Mouse (Mus musculus) hindbrain, postnatal 0 days (tissue): ENCODE data around the gene Naa11. TPM values are rescaled to one million over a fixed set of nuclear protein-coding genes. Genes with fewer than 3 reads are reported as not detected.

Experiments
- ATAC-seq: fragments of 200-750 bp; cut with Nextera tagmentation; 2 replicates; pipeline ENCODE4 v1.8.0; 2017; ENCODE audit warnings: mild to moderate bottlenecking, moderate TSS enrichment, moderate library complexity
- DNase-seq: peaks from one replicate; pipeline ENCODE4 v3.0.0-alpha.2; 2015; ENCODE audit warnings: low spot score
- H3K27ac ChIP-seq: fragments of 300-500 bp; sonication (generic); 2 replicates; pipeline ENCODE4 v1.5.1; 2014; ENCODE audit warnings: mild to moderate bottlenecking
- H3K27me3 ChIP-seq: fragments of 300-500 bp; sonication (generic); 2 replicates; pipeline ENCODE4 v1.6.1; 2014; ENCODE audit warnings: low read length, mixed read lengths; ENCODE audit not compliant: insufficient read depth
- H3K36me3 ChIP-seq: fragments of 300-500 bp; sonication (generic); 2 replicates; pipeline ENCODE4 v1.6.1; 2014; ENCODE audit warnings: low read length, mixed read lengths; ENCODE audit not compliant: insufficient read depth
- H3K4me1 ChIP-seq: fragments of 300-500 bp; sonication (generic); 2 replicates; pipeline ENCODE4 v1.6.1; 2014; ENCODE audit warnings: antibody characterized with exemption, low read length, mixed read lengths; ENCODE audit not compliant: insufficient read depth
- H3K4me2 ChIP-seq: fragments of 300-500 bp; sonication (generic); 2 replicates; pipeline ENCODE4 v1.6.1; 2014; ENCODE audit warnings: low read depth, mild to moderate bottlenecking, low read length, moderate library complexity, mixed read lengths
- H3K4me3 ChIP-seq: fragments of 300-500 bp; sonication (generic); 2 replicates; pipeline ENCODE4 v1.5.1; 2014; ENCODE audit warnings: low read length
- H3K9ac ChIP-seq: fragments of 300-500 bp; sonication (generic); replicated peaks from 2 replicates; pipeline ENCODE4 v1.6.1; 2014; ENCODE audit warnings: mild to moderate bottlenecking, low read length, moderate library complexity, mixed read lengths
- H3K9me3 ChIP-seq: fragments of 300-500 bp; sonication (generic); 2 replicates; pipeline ENCODE4 v1.6.1; 2016; ENCODE audit warnings: low read length, mixed read lengths
- CTCF ChIP-seq: IDR thresholded peaks from 2 replicates; pipeline ENCODE4 v1.5.1; 2016; ENCODE audit warnings: antibody characterized with exemption, control low read depth, low read depth
- WGBS: fragments of 180-500 bp; shearing (Covaris S2); extraction: QIAGEN DNeasy Blood & Tissue Kit; methylation state at CpG from one replicate; pipeline ENCODE4 v1.1.7; 2014; 5-methylcytosine and 5-hydroxymethylcytosine counted together
- polyA plus RNA-seq: library from polyadenylated mRNA; unstranded; fragments of >200 nt; fragmentation: Nextera tagmentation; extraction: Ambion mirVana; gene quantifications from 2 replicates; pipeline ENCODE4 v1.2.1, GENCODE M21; 2015
- total RNA-seq: library from RNA; depleted of rRNA; stranded (reverse); fragments of >200 nt; gene quantifications from 2 replicates; pipeline ENCODE4 v1.2.3, GENCODE M21; 2014

The Naa11 gene
- total and polyA plus RNA-seq, 2 experiments from 2014 or later, result 0.05 TPM; not detected in 1

DNA sequence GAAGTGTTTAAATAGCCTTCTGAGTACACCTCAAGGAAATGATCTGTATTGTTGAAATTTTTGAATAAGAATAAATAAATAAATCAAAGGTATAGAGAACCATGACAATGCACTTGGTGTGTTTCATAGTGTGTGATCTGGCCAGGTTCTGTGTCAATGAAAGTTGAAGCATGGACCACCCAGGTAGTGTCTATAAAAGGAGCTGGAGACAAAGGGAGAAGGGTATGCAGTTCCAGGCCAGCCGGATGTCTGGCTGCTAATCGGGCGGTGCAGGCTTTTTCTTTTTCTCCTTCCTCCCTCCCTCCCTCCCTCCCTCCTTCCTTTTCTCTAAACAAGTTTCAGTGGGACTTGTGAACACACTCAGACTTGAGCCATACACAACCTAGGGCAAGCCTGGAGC lies 12.2 kb downstream of the Naa11 start:
- WGBS, result 28% methylated on average over 3 of the region's 3 CpGs
- Histone ChIP-seq H3K27ac (no peak overlapping the region), H3K4me2 (no peak overlapping the region), H3K9me3 (no peaks in the 10 kb centered on the region), H3K27me3 (no peaks in the 10 kb centered on the region), H3K4me1 (no peaks in the 10 kb centered on the region), H3K36me3 (no peaks in the 10 kb centered on the region), H3K9ac (no peak overlapping the region), H3K4me3 (no peak overlapping the region)
- ATAC-seq (no peak), DNase-seq (no peak)
- TF ChIP-seq CTCF, result no peak

DNA sequence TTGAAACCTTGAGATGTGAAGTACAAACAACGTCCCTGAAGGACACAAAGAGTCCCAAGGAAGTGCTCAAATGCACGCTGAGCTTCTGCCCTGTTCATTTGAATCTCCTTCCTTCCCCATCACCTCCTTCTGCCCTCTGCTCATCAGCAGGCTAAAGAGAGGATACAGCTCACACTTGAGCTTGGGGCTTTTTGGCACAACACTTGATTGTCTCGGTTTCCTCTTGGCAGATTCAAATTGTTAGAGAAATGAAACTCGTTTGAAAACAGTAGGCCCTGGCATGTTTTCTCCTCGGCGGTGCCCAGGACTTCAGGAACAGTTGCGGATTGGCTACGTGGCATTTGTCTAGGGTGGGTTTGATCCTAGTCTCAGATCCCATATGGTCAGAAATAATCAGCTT lies 27.4 kb downstream of the Naa11 start:
- no peaks in the 10 kb centered on the region for H3K4me1 ChIP-seq
- WGBS, result 43% methylated on average over 8 of the region's 8 CpGs
- no peak overlapping the region for H3K4me2 ChIP-seq
- no peak for TF ChIP-seq CTCF
- no peak overlapping the region for H3K9ac ChIP-seq
- ATAC-seq (no peak), DNase-seq (peak; percentile 66)
- H3K4me3 ChIP-seq, result no peak overlapping the region
- H3K27ac ChIP-seq, result no peak overlapping the region
- H3K36me3 ChIP-seq, result no peaks in the 10 kb centered on the region
- H3K27me3 ChIP-seq, result no peaks in the 10 kb centered on the region
- H3K9me3 ChIP-seq, result no peaks in the 10 kb centered on the region

DNA sequence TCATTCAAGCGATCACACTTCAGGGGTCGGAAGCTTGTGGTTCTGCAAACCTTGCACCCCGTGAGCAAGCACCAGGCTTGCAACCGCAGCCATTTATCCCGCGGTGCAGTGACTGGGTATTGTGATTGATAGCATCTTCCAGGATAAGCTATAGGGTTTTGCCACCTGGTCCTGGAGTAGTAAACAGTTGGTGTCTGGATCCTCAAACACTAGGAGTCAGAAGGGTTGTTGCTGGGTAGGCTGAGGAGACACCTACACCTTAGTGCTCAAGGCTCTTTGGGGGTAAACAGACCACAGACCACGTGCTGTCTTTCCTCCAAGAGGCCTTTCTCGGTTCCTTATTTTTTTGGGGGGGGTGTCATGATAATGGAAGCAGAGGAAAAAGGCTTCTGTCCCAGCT lies 27.9 kb downstream of the Naa11 start:
- Histone ChIP-seq H3K27me3 (no peaks in the 10 kb centered on the region), H3K4me1 (no peaks in the 10 kb centered on the region), H3K4me2 (no peak overlapping the region), H3K9me3 (no peaks in the 10 kb centered on the region), H3K9ac (no peak overlapping the region), H3K27ac (no peak overlapping the region), H3K4me3 (no peak overlapping the region), H3K36me3 (no peaks in the 10 kb centered on the region)
- TF ChIP-seq CTCF, result no peak
- DNase-seq, result no peak
- ATAC-seq, result no peak
- 61% methylated on average over 8 of the region's 8 CpGs for WGBS

DNA sequence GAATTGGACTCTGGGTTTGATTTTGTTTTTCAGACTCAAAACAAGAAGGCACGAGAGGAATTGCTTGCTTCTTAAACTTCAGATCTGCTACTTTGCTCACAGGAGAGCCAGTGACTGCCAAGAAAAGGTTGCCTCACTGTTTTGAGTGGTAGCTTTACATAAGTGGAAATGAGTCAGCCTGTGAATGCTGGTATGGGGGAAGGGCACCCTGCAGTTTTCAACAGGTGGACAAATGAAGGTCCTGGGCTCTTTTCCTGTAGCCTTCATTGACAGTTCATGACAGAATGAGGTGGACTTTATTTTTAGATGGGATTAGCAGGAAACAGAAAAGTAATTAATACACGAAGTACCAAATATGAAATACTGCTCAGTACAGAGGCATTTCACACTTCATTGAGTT lies 29.6 kb downstream of the Naa11 start:
- no peaks in the 10 kb centered on the region for H3K27me3 ChIP-seq
- no peaks in the 10 kb centered on the region for H3K36me3 ChIP-seq
- 49% methylated on average over 2 of the region's 2 CpGs for WGBS
- ATAC-seq, result no peak
- H3K27ac ChIP-seq, result no peak overlapping the region
- no peak overlapping the region for H3K9ac ChIP-seq
- H3K4me3 ChIP-seq, result no peak overlapping the region
- H3K9me3 ChIP-seq, result no peaks in the 10 kb centered on the region
- peak; percentile 14 for DNase-seq
- no peaks in the 10 kb centered on the region for H3K4me1 ChIP-seq
- TF ChIP-seq CTCF, result no peak
- H3K4me2 ChIP-seq, result no peak overlapping the region

DNA sequence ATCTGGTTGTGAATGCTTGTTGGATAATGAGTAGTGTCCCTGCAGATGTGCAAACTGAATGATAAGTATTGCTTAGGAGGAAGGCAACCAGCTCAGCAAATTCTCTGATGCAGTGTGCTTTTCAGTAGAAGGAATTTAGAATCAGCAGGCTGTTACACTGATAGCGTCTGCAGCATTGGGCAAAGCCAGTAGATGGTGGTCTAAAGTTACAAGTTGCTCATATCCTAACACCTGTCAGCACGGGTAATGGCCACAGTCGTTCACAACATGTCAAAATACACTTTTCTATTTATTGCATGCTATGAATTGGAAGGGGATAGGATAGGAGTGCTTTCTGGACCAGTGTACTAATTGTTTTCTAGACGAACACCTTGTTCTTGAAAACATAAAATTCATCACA lies 33.1 kb downstream of the Naa11 start:
- no peaks in the 10 kb centered on the region for H3K27me3 ChIP-seq
- ATAC-seq (peak; percentile 58; the same call in 1 of the 2 replicates), DNase-seq (peak; percentile 54)
- peak; percentile 57 for TF ChIP-seq CTCF
- H3K4me2 ChIP-seq, result no peak overlapping the region
- H3K27ac ChIP-seq, result no peak overlapping the region
- no peak overlapping the region for H3K4me3 ChIP-seq
- H3K9me3 ChIP-seq, result no peaks in the 10 kb centered on the region
- no peaks in the 10 kb centered on the region for H3K4me1 ChIP-seq
- 67% methylated on average over 4 of the region's 4 CpGs for WGBS
- no peaks in the 10 kb centered on the region for H3K36me3 ChIP-seq
- H3K9ac ChIP-seq, result no peak overlapping the region

DNA sequence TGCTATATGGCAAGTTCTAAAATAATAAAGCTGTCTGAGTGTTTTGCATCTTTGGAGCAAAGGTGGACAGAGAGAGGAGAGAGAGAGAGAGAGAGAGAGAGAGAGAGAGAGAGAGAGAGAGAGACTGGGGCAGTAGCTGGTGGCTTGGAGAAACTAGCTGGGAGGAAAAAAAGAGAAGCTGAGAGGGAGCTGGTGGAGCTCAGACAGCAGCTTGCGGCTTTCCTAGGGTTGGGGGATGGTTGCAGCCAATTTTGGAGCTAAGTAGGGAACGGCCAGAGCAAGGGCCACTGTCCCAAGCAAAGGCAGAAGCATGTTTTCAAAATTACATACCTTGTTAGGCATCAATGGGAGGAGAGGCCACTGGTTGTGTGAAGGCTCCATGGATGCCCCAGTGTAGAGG lies 36.0 kb downstream of the Naa11 start:
- Histone ChIP-seq H3K9me3 (no peaks in the 10 kb centered on the region), H3K27me3 (no peaks in the 10 kb centered on the region), H3K9ac (no peak overlapping the region), H3K4me1 (no peaks in the 10 kb centered on the region), H3K27ac (no peak overlapping the region), H3K36me3 (no peaks in the 10 kb centered on the region), H3K4me2 (no peak overlapping the region), H3K4me3 (no peak overlapping the region)
- no peak for ATAC-seq
- 65% methylated on average over 2 of the region's 2 CpGs for WGBS
- DNase-seq, result no peak
- no peak for TF ChIP-seq CTCF

DNA sequence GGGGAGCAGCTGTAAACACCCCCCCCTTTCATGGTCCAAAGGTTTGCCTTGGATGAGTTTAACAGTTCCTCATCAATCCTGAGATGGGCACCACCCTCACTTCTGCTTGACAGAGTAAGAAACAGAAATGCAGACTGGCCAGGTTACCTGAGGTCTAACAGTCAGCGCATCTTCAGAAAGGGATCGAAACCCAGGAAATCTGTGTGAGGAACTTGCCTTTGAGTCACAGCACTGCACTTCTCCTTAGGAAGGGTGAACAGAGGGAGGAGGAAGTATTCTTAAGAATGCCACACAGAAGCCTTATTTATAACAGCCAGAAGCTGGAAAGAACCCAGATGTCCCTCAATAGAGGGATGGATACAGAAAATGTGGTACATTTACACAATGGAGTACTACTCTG lies 37.0 kb downstream of the Naa11 start:
- ATAC-seq (no peak), DNase-seq (no peak)
- Histone ChIP-seq H3K36me3 (no peaks in the 10 kb centered on the region), H3K4me2 (no peak overlapping the region), H3K27me3 (no peaks in the 10 kb centered on the region), H3K4me3 (no peak overlapping the region), H3K9ac (no peak overlapping the region), H3K9me3 (no peaks in the 10 kb centered on the region), H3K27ac (no peak overlapping the region), H3K4me1 (no peaks in the 10 kb centered on the region)
- 96% methylated on average over 2 of the region's 2 CpGs for WGBS
- TF ChIP-seq CTCF, result no peak
